Mouse (Mus musculus): ENCODE measurements at regions not wholly inside any gene's neighbourhood (a gene's known extent, or its start where the extent isn't known, plus 50 kb on each side); places are given as distances from the start of the nearest gene placed in this dataset.

GRCm38 (mm10) chr7:66504519-66504918, 77.2 kb upstream of the Aldh1a3 start:
- Histone ChIP-seq H3K4me3 (ENCODE audit: low read depth, low read length) (no peak overlapping the region), H3K9me3 (ENCODE audit: control insufficient read depth, low read length) (no peaks in the 10 kb centered on the region), H3K4me1 (replicated peaks; ENCODE audit: control insufficient read depth, insufficient read depth, low read length) (no peaks in the 10 kb centered on the region), H3K9ac (ENCODE audit: low read depth, low read length) (no peak overlapping the region), H3K4me2 (no peak overlapping the region), H3K27ac (ENCODE audit: low read depth, low read length) (no peak overlapping the region), H3K36me3 (ENCODE audit: control insufficient read depth, insufficient read depth, low read length) (no peaks in the 10 kb centered on the region), H3K27me3 (replicated peaks; ENCODE audit: control insufficient read depth, insufficient read depth, low read length) (no peaks in the 10 kb centered on the region)
- WGBS: 77% methylated on average over 4 of the region's 4 CpGs
- DNase-seq (ENCODE audit: low spot score) (no peak), ATAC-seq (replicated peaks; ENCODE audit: low FRiP score) (no peak)

- no peak for ATAC-seq (replicated peaks; ENCODE audit: low FRiP score)
- WGBS: 70% methylated on average over 6 of the region's 6 CpGs
Observed at GRCm38 (mm10) chr7:66501425-66501824, 74.1 kb upstream of the Aldh1a3 start.

GRCm38 (mm10) chr7:66497480-66497879, 70.2 kb upstream of the Aldh1a3 start:
- H3K27ac ChIP-seq (ENCODE audit: low read depth, low read length): no peak overlapping the region
- no peaks in the 10 kb centered on the region for H3K9me3 ChIP-seq (ENCODE audit: control insufficient read depth, low read length)
- no peak overlapping the region for H3K9ac ChIP-seq (ENCODE audit: low read depth, low read length)
- H3K36me3 ChIP-seq (ENCODE audit: control insufficient read depth, insufficient read depth, low read length): no peaks in the 10 kb centered on the region
- no peak overlapping the region for H3K4me2 ChIP-seq
- DNase-seq (ENCODE audit: low spot score): no peak
- WGBS: 39% methylated on average over 1 of the region's 1 CpGs
- no peaks in the 10 kb centered on the region for H3K4me1 ChIP-seq (replicated peaks; ENCODE audit: control insufficient read depth, insufficient read depth, low read length)
- no peaks in the 10 kb centered on the region for H3K27me3 ChIP-seq (replicated peaks; ENCODE audit: control insufficient read depth, insufficient read depth, low read length)
- H3K4me3 ChIP-seq (ENCODE audit: low read depth, low read length): no peak overlapping the region
- ATAC-seq (replicated peaks; ENCODE audit: low FRiP score): no peak

More at GRCm38 (mm10) chr7:66501425-66501824, 74.1 kb upstream of the Aldh1a3 start:
- H3K9me3 ChIP-seq (ENCODE audit: control insufficient read depth, low read length): no peaks in the 10 kb centered on the region
- DNase-seq (ENCODE audit: low spot score): no peak
- no peaks in the 10 kb centered on the region for H3K36me3 ChIP-seq (ENCODE audit: control insufficient read depth, insufficient read depth, low read length)
- no peaks in the 10 kb centered on the region for H3K4me1 ChIP-seq (replicated peaks; ENCODE audit: control insufficient read depth, insufficient read depth, low read length)
- no peaks in the 10 kb centered on the region for H3K27me3 ChIP-seq (replicated peaks; ENCODE audit: control insufficient read depth, insufficient read depth, low read length)
- no peak overlapping the region for H3K4me2 ChIP-seq
- H3K27ac ChIP-seq (ENCODE audit: low read depth, low read length): no peak overlapping the region
- H3K4me3 ChIP-seq (ENCODE audit: low read depth, low read length): no peak overlapping the region
- H3K9ac ChIP-seq (ENCODE audit: low read depth, low read length): no peak overlapping the region

- ATAC-seq (replicated peaks; ENCODE audit: low FRiP score): no peak
- Histone ChIP-seq H3K27ac (ENCODE audit: low read depth, low read length) (no peak overlapping the region), H3K4me2 (no peak overlapping the region), H3K9me3 (ENCODE audit: control insufficient read depth, low read length) (no peaks in the 10 kb centered on the region), H3K4me1 (replicated peaks; ENCODE audit: control insufficient read depth, insufficient read depth, low read length) (no peaks in the 10 kb centered on the region), H3K36me3 (ENCODE audit: control insufficient read depth, insufficient read depth, low read length) (no peaks in the 10 kb centered on the region), H3K9ac (ENCODE audit: low read depth, low read length) (no peak overlapping the region), H3K4me3 (ENCODE audit: low read depth, low read length) (no peak overlapping the region), H3K27me3 (replicated peaks; ENCODE audit: control insufficient read depth, insufficient read depth, low read length) (no peaks in the 10 kb centered on the region)
- WGBS: 69% methylated on average over 10 of the region's 10 CpGs
- DNase-seq (ENCODE audit: low spot score): no peak
Observed at GRCm38 (mm10) chr7:66493216-66493885, 66.0 kb upstream of the Aldh1a3 start.

GRCm38 (mm10) chr7:66492748-66493147, 65.4 kb upstream of the Aldh1a3 start:
- no peak overlapping the region for H3K9ac ChIP-seq (ENCODE audit: low read depth, low read length)
- no peak overlapping the region for H3K27ac ChIP-seq (ENCODE audit: low read depth, low read length)
- no peak for DNase-seq (ENCODE audit: low spot score)
- H3K27me3 ChIP-seq (replicated peaks; ENCODE audit: control insufficient read depth, insufficient read depth, low read length): no peaks in the 10 kb centered on the region
- H3K4me1 ChIP-seq (replicated peaks; ENCODE audit: control insufficient read depth, insufficient read depth, low read length): no peaks in the 10 kb centered on the region
- ATAC-seq (replicated peaks; ENCODE audit: low FRiP score): no peak
- 87% methylated on average over 12 of the region's 12 CpGs for WGBS
- H3K4me3 ChIP-seq (ENCODE audit: low read depth, low read length): no peak overlapping the region
- no peak overlapping the region for H3K4me2 ChIP-seq
- no peaks in the 10 kb centered on the region for H3K9me3 ChIP-seq (ENCODE audit: control insufficient read depth, low read length)
- no peaks in the 10 kb centered on the region for H3K36me3 ChIP-seq (ENCODE audit: control insufficient read depth, insufficient read depth, low read length)

GRCm38 (mm10) chr7:66491501-66491900, 64.2 kb upstream of the Aldh1a3 start:
- Histone ChIP-seq H3K27me3 (replicated peaks; ENCODE audit: control insufficient read depth, insufficient read depth, low read length) (no peaks in the 10 kb centered on the region), H3K4me1 (replicated peaks; ENCODE audit: control insufficient read depth, insufficient read depth, low read length) (no peaks in the 10 kb centered on the region), H3K27ac (ENCODE audit: low read depth, low read length) (no peak overlapping the region), H3K4me2 (no peak overlapping the region), H3K9me3 (ENCODE audit: control insufficient read depth, low read length) (no peaks in the 10 kb centered on the region), H3K36me3 (ENCODE audit: control insufficient read depth, insufficient read depth, low read length) (no peaks in the 10 kb centered on the region), H3K4me3 (ENCODE audit: low read depth, low read length) (no peak overlapping the region), H3K9ac (ENCODE audit: low read depth, low read length) (no peak overlapping the region)
- no peak for ATAC-seq (replicated peaks; ENCODE audit: low FRiP score)
- no peak for DNase-seq (ENCODE audit: low spot score)
- 60% methylated on average over 2 of the region's 2 CpGs for WGBS

GRCm38 (mm10) chr7:66490073-66490472, 62.8 kb upstream of the Aldh1a3 start:
- Histone ChIP-seq H3K4me3 (ENCODE audit: low read depth, low read length) (no peak overlapping the region), H3K4me1 (replicated peaks; ENCODE audit: control insufficient read depth, insufficient read depth, low read length) (no peaks in the 10 kb centered on the region), H3K27me3 (replicated peaks; ENCODE audit: control insufficient read depth, insufficient read depth, low read length) (no peaks in the 10 kb centered on the region), H3K4me2 (no peak overlapping the region), H3K9ac (ENCODE audit: low read depth, low read length) (no peak overlapping the region), H3K36me3 (ENCODE audit: control insufficient read depth, insufficient read depth, low read length) (no peaks in the 10 kb centered on the region), H3K27ac (ENCODE audit: low read depth, low read length) (no peak overlapping the region), H3K9me3 (ENCODE audit: control insufficient read depth, low read length) (no peaks in the 10 kb centered on the region)
- ATAC-seq (replicated peaks; ENCODE audit: low FRiP score) (no peak), DNase-seq (ENCODE audit: low spot score) (no peak)
- WGBS: 89% methylated on average over 1 of the region's 1 CpGs

- no peak for DNase-seq (ENCODE audit: low spot score)
- Histone ChIP-seq H3K36me3 (ENCODE audit: control insufficient read depth, insufficient read depth, low read length) (no peaks in the 10 kb centered on the region), H3K9ac (ENCODE audit: low read depth, low read length) (no peak overlapping the region)
Observed at GRCm38 (mm10) chr7:66487751-66488150, 60.4 kb upstream of the Aldh1a3 start.

GRCm38 (mm10) chr7:66480446-66480845, 53.1 kb upstream of the Aldh1a3 start:
- ATAC-seq (replicated peaks; ENCODE audit: low FRiP score): no peak
- Histone ChIP-seq H3K9me3 (ENCODE audit: control insufficient read depth, low read length) (no peaks in the 10 kb centered on the region), H3K9ac (ENCODE audit: low read depth, low read length) (no peak overlapping the region), H3K27ac (ENCODE audit: low read depth, low read length) (no peak overlapping the region), H3K36me3 (ENCODE audit: control insufficient read depth, insufficient read depth, low read length) (no peaks in the 10 kb centered on the region), H3K4me2 (no peak overlapping the region), H3K27me3 (replicated peaks; ENCODE audit: control insufficient read depth, insufficient read depth, low read length) (no peaks in the 10 kb centered on the region), H3K4me3 (ENCODE audit: low read depth, low read length) (no peak overlapping the region), H3K4me1 (replicated peaks; ENCODE audit: control insufficient read depth, insufficient read depth, low read length) (no peaks in the 10 kb centered on the region)
- 65% methylated on average over 4 of the region's 4 CpGs for WGBS
- DNase-seq (ENCODE audit: low spot score): no peak

More at GRCm38 (mm10) chr7:66487751-66488150, 60.4 kb upstream of the Aldh1a3 start:
- no peak overlapping the region for H3K27ac ChIP-seq (ENCODE audit: low read depth, low read length)
- no peak overlapping the region for H3K4me3 ChIP-seq (ENCODE audit: low read depth, low read length)
- ATAC-seq (replicated peaks; ENCODE audit: low FRiP score): no peak
- H3K4me2 ChIP-seq: no peak overlapping the region
- no peaks in the 10 kb centered on the region for H3K27me3 ChIP-seq (replicated peaks; ENCODE audit: control insufficient read depth, insufficient read depth, low read length)
- H3K4me1 ChIP-seq (replicated peaks; ENCODE audit: control insufficient read depth, insufficient read depth, low read length): no peaks in the 10 kb centered on the region
- H3K9me3 ChIP-seq (ENCODE audit: control insufficient read depth, low read length): no peaks in the 10 kb centered on the region
